In genomic region chr5:132261750-132262149, GRCm38 (mm10) we compare ENCODE assay signal across 27 mouse cellular contexts.
"Had no signal": no experiment of that assay in that cellular context is flagged by ENCODE, and none has a peak within 500 bp of the region (broad histone marks: within the 10 kb centered on the region; RNA-seq: fewer than 3 reads in every experiment).

No protein-coding gene starts in this region.

- H3K9ac ChIP-seq: heart, embryonic 13.5 days; heart, embryonic 15.5 days; hindbrain, embryonic 12.5 days; hindbrain, embryonic 14.5 days; intestine, embryonic 15.5 days; limb, embryonic 12.5 days; liver, embryonic 13.5 days had no signal

- H3K4me1 ChIP-seq: intestine, embryonic 15.5 days; liver, embryonic 13.5 days had no signal

- H3K9me3 ChIP-seq: heart, embryonic 13.5 days; heart, embryonic 15.5 days; hindbrain, embryonic 10.5 days; hindbrain, embryonic 12.5 days; intestine, embryonic 15.5 days; limb, embryonic 10.5 days; limb, embryonic 12.5 days; liver, embryonic 13.5 days had no signal

- H3K27ac ChIP-seq: gastrocnemius, adult 2 months; heart, adult 2 months; heart, embryonic 13.5 days; heart, embryonic 15.5 days; hindbrain, embryonic 10.5 days; hindbrain, embryonic 12.5 days; hindbrain, embryonic 14.5 days; intestine, embryonic 15.5 days; layer of hippocampus, adult 2 months; limb, embryonic 10.5 days; limb, embryonic 12.5 days; liver, embryonic 13.5 days had no signal

- H3K4me3 ChIP-seq: gastrocnemius, adult 2 months; heart, adult 2 months; heart, embryonic 13.5 days; heart, embryonic 15.5 days; hindbrain, embryonic 10.5 days; hindbrain, embryonic 12.5 days; intestine, embryonic 15.5 days; layer of hippocampus, adult 2 months; limb, embryonic 10.5 days; limb, embryonic 12.5 days; liver, embryonic 13.5 days had no signal

- DNase-seq: gastrocnemius, adult 2 months; gastrocnemius, postnatal 10 days; gastrocnemius, postnatal 25 days; heart, adult 2 months; heart, postnatal 14 days; heart, postnatal 4 days; kidney, adult 18-20 months; kidney, adult 8-10 months; kidney, postnatal 10 days; kidney, postnatal 25 days; kidney, postnatal 4 days; layer of hippocampus, adult 9-11 months; layer of hippocampus, postnatal 36 days; liver; liver, embryonic 13.5 days had no signal

- H3K36me3 ChIP-seq: heart, embryonic 13.5 days; heart, embryonic 15.5 days; hindbrain, embryonic 12.5 days; intestine, embryonic 15.5 days; liver, embryonic 13.5 days had no signal

- H3K4me2 ChIP-seq: heart, embryonic 11.5 days; heart, embryonic 13.5 days; heart, embryonic 15.5 days; hindbrain, embryonic 12.5 days; hindbrain, embryonic 14.5 days; intestine, embryonic 15.5 days; limb, embryonic 12.5 days; liver, embryonic 11.5 days; liver, embryonic 13.5 days had no signal

- H3K27me3 ChIP-seq: heart, embryonic 13.5 days; heart, embryonic 15.5 days; hindbrain, embryonic 12.5 days; intestine, embryonic 15.5 days; limb, embryonic 12.5 days; liver, embryonic 13.5 days had no signal

- ATAC-seq: inflammation-experienced regulatory T-cells, adult 6 months; intestine, embryonic 15.5 days had no signal
